Mouse (Mus musculus): ENCODE results near the gene Gm10553. TPM values are rescaled to one million over a fixed set of nuclear protein-coding genes. Genes with fewer than 3 reads are reported as not detected.
"Not testable (repeated sequence)": the region's sequence is repeated elsewhere in the genome, so short reads cannot be mapped to it uniquely, and the experiment has no call there.

The Gm10553 gene
- total RNA-seq (2018; cell fraction: chromatin; rRNA removed): not detected
- total RNA-seq (2018; cell fraction: cytosol; rRNA removed): not detected
- not detected for total RNA-seq (2018; cell fraction: nucleus; rRNA removed)
- polyA plus RNA-seq (2018): not detected in 3 replicates

- not testable (repeated sequence) for H3K27ac ChIP-seq; H3K36me3 ChIP-seq (ENCODE audit: inconsistent target); H3K79me2 ChIP-seq (ENCODE audit: inconsistent target); H3K4me3 ChIP-seq (ENCODE audit: inconsistent target)
- 100% methylated on average over 1 of the region's 1 CpGs for WGBS (ENCODE audit: missing documents)
Measured at GRCm38 (mm10) chr1:85099864-85100263, at the start of gene Gm10553. TSS of gene Gm10553 (plus strand) at chr1:85100164.

- not testable (repeated sequence) for H3K27ac ChIP-seq; H3K4me3 ChIP-seq (ENCODE audit: inconsistent target); H3K79me2 ChIP-seq (ENCODE audit: inconsistent target); H3K36me3 ChIP-seq (ENCODE audit: inconsistent target)
- WGBS (ENCODE audit: missing documents): 78% methylated on average over 2 of the region's 3 CpGs
Measured at GRCm38 (mm10) chr1:85071690-85072089, 28.3 kb upstream of the Gm10553 start.

- not testable (repeated sequence) for H3K79me2 ChIP-seq (ENCODE audit: inconsistent target); H3K4me3 ChIP-seq (ENCODE audit: inconsistent target); H3K27ac ChIP-seq; H3K36me3 ChIP-seq (ENCODE audit: inconsistent target)
- WGBS (ENCODE audit: missing documents): 59% methylated on average over 3 of the region's 3 CpGs
Measured at GRCm38 (mm10) chr1:85073099-85073498, 26.9 kb upstream of the Gm10553 start.

GRCm38 (mm10) chr1:85084803-85085202 lies 15.2 kb upstream of the Gm10553 start:
- WGBS (ENCODE audit: missing documents): no CpG with 5 or more reads among the region's 3 CpGs
- H3K27ac ChIP-seq; H3K79me2 ChIP-seq (ENCODE audit: inconsistent target); H3K36me3 ChIP-seq (ENCODE audit: inconsistent target); H3K4me3 ChIP-seq (ENCODE audit: inconsistent target): not testable (repeated sequence)

- H3K36me3 ChIP-seq (ENCODE audit: inconsistent target): not testable (repeated sequence)
Measured at GRCm38 (mm10) chr1:85086211-85086610, 13.8 kb upstream of the Gm10553 start.

GRCm38 (mm10) chr1:85092169-85092568 lies 7.8 kb upstream of the Gm10553 start:
- not testable (repeated sequence) for H3K27ac ChIP-seq; H3K79me2 ChIP-seq (ENCODE audit: inconsistent target)
- 11% methylated on average over 1 of the region's 3 CpGs for WGBS (ENCODE audit: missing documents)

More at GRCm38 (mm10) chr1:85086211-85086610, 13.8 kb upstream of the Gm10553 start:
- WGBS (ENCODE audit: missing documents): 33% methylated on average over 1 of the region's 1 CpGs
- not testable (repeated sequence) for H3K27ac ChIP-seq; H3K79me2 ChIP-seq (ENCODE audit: inconsistent target); H3K4me3 ChIP-seq (ENCODE audit: inconsistent target)

GRCm38 (mm10) chr1:85093011-85093572 lies 6.9 kb upstream of the Gm10553 start:
- H3K36me3 ChIP-seq (ENCODE audit: inconsistent target); H3K27ac ChIP-seq; H3K4me3 ChIP-seq (ENCODE audit: inconsistent target); H3K79me2 ChIP-seq (ENCODE audit: inconsistent target): not testable (repeated sequence)
- 81% methylated on average over 6 of the region's 7 CpGs for WGBS (ENCODE audit: missing documents)

More at GRCm38 (mm10) chr1:85092169-85092568, 7.8 kb upstream of the Gm10553 start:
- H3K36me3 ChIP-seq (ENCODE audit: inconsistent target); H3K4me3 ChIP-seq (ENCODE audit: inconsistent target): not testable (repeated sequence)

GRCm38 (mm10) chr1:85099081-85099480 lies 883 bp upstream of the Gm10553 start:
- H3K27ac ChIP-seq: not testable (repeated sequence)
- WGBS (ENCODE audit: missing documents): no CpG with 5 or more reads among the region's 7 CpGs

GRCm38 (mm10) chr1:85101754-85102153 lies 1.8 kb downstream of the Gm10553 start:
- H3K27ac ChIP-seq; H3K36me3 ChIP-seq (ENCODE audit: inconsistent target); H3K4me3 ChIP-seq (ENCODE audit: inconsistent target); H3K79me2 ChIP-seq (ENCODE audit: inconsistent target): not testable (repeated sequence)
- WGBS (ENCODE audit: missing documents): 69% methylated on average over 3 of the region's 4 CpGs

More at GRCm38 (mm10) chr1:85099081-85099480, 883 bp upstream of the Gm10553 start:
- H3K4me3 ChIP-seq (ENCODE audit: inconsistent target); H3K36me3 ChIP-seq (ENCODE audit: inconsistent target); H3K79me2 ChIP-seq (ENCODE audit: inconsistent target): not testable (repeated sequence)

- 93% methylated on average over 2 of the region's 4 CpGs for WGBS (ENCODE audit: missing documents)
- not testable (repeated sequence) for H3K36me3 ChIP-seq (ENCODE audit: inconsistent target); H3K27ac ChIP-seq; H3K4me3 ChIP-seq (ENCODE audit: inconsistent target); H3K79me2 ChIP-seq (ENCODE audit: inconsistent target)
Measured at GRCm38 (mm10) chr1:85105336-85105735, 5.4 kb downstream of the Gm10553 start.

- H3K4me3 ChIP-seq (ENCODE audit: inconsistent target); H3K27ac ChIP-seq; H3K36me3 ChIP-seq (ENCODE audit: inconsistent target); H3K79me2 ChIP-seq (ENCODE audit: inconsistent target): not testable (repeated sequence)
- WGBS (ENCODE audit: missing documents): 69% methylated on average over 4 of the region's 6 CpGs
Measured at GRCm38 (mm10) chr1:85106013-85106412, 6.0 kb downstream of the Gm10553 start.

GRCm38 (mm10) chr1:85109753-85110152 lies 9.8 kb downstream of the Gm10553 start, which contains the start of gene A530032D15Rik:
TSS of gene A530032D15Rik (minus strand) at chr1:85109853.
- no CpG with 5 or more reads among the region's 7 CpGs for WGBS (ENCODE audit: missing documents)
- H3K79me2 ChIP-seq (ENCODE audit: inconsistent target); H3K27ac ChIP-seq; H3K4me3 ChIP-seq (ENCODE audit: inconsistent target); H3K36me3 ChIP-seq (ENCODE audit: inconsistent target): not testable (repeated sequence)

GRCm38 (mm10) chr1:85110876-85111275 lies 10.9 kb downstream of the Gm10553 start:
- H3K79me2 ChIP-seq (ENCODE audit: inconsistent target); H3K4me3 ChIP-seq (ENCODE audit: inconsistent target); H3K36me3 ChIP-seq (ENCODE audit: inconsistent target); H3K27ac ChIP-seq: not testable (repeated sequence)
- no CpG with 5 or more reads among the region's 3 CpGs for WGBS (ENCODE audit: missing documents)

- H3K4me3 ChIP-seq (ENCODE audit: inconsistent target); H3K36me3 ChIP-seq (ENCODE audit: inconsistent target); H3K27ac ChIP-seq; H3K79me2 ChIP-seq (ENCODE audit: inconsistent target): not testable (repeated sequence)
- 40% methylated on average over 5 of the region's 10 CpGs for WGBS (ENCODE audit: missing documents)
Measured at GRCm38 (mm10) chr1:85111572-85111971, 11.6 kb downstream of the Gm10553 start.

GRCm38 (mm10) chr1:85112266-85112665 lies 12.3 kb downstream of the Gm10553 start:
- H3K4me3 ChIP-seq (ENCODE audit: inconsistent target); H3K27ac ChIP-seq: not testable (repeated sequence)
- 87% methylated on average over 6 of the region's 7 CpGs for WGBS (ENCODE audit: missing documents)

GRCm38 (mm10) chr1:85112889-85113288 lies 12.9 kb downstream of the Gm10553 start:
- WGBS (ENCODE audit: missing documents): 74% methylated on average over 2 of the region's 5 CpGs
- H3K4me3 ChIP-seq (ENCODE audit: inconsistent target); H3K79me2 ChIP-seq (ENCODE audit: inconsistent target); H3K27ac ChIP-seq; H3K36me3 ChIP-seq (ENCODE audit: inconsistent target): not testable (repeated sequence)

More at GRCm38 (mm10) chr1:85112266-85112665, 12.3 kb downstream of the Gm10553 start:
- H3K36me3 ChIP-seq (ENCODE audit: inconsistent target); H3K79me2 ChIP-seq (ENCODE audit: inconsistent target): not testable (repeated sequence)

Data from macrophage (primary cell).